Mouse (Mus musculus) CD8-positive naive resting alpha-beta T cell, adult 57 days (primary cell): ENCODE measurements around the gene Hdc. TPM values are rescaled to one million over a fixed set of nuclear protein-coding genes. Genes with fewer than 3 reads are reported as not detected.

Source experiments
- total RNA-seq: library from RNA; stranded (reverse); gene quantifications from one replicate; pipeline ENCODE4 v1.2.4, GENCODE M21; 2023

Gene Hdc
- total RNA-seq: 3.0 TPM

GRCm38 (mm10) chr2:126619249-126619704, at the start of gene Hdc:
TSS of gene Hdc (minus strand) at chr2:126619299.

GRCm38 (mm10) chr2:126552357-126553290, 66.5 kb downstream of the Hdc start, which contains the start of gene Slc27a2:
TSS of gene Slc27a2 (plus strand) at chr2:126552407.

Other genes with a start within 250 kb of the Hdc start
- gene Atp8b4, start 118.6 kb downstream of the Hdc start, total RNA-seq: 82.7 TPM
- gene Slc27a2, start 66.9 kb downstream of the Hdc start, total RNA-seq: not detected
- gene Gabpb1, start 57.0 kb upstream of the Hdc start, total RNA-seq: 34.9 TPM
- 45.1 TPM for gene Usp8, start 88.0 kb upstream of the Hdc start, total RNA-seq
- gene Usp50, start 164.2 kb upstream of the Hdc start, total RNA-seq: not detected